Mouse (Mus musculus): ENCODE measurements around the gene Bud13. TPM values are rescaled to one million over a fixed set of nuclear protein-coding genes. Genes with fewer than 3 reads are reported as not detected.

Bud13 gene
- polyA plus RNA-seq, 2 experiments = 19.2 to 23.1 TPM

- Histone ChIP-seq H3K4me3 (replicated peaks; ENCODE audit: low read length) (no peak within 1 kb of the TSS), H3K36me3 (ENCODE audit: control insufficient read depth, insufficient read depth, low read length) (no peaks in the 10 kb centered on the region), H3K9me3 (ENCODE audit: control insufficient read depth, low read length) (no peaks in the 10 kb centered on the region), H3K4me2 (replicated peaks; ENCODE audit: low read depth, low read length, severe bottlenecking) (no peak within 1 kb of the TSS), H3K27ac (replicated peaks; ENCODE audit: low read depth, low read length) (no peak within 1 kb of the TSS), H3K4me1 (ENCODE audit: control insufficient read depth, insufficient read depth, low read length) (no peaks in the 10 kb centered on the region), H3K27me3 (ENCODE audit: control insufficient read depth, insufficient read depth, low read length) (no peaks in the 10 kb centered on the region), H3K9ac (ENCODE audit: low read depth, low read length, severe bottlenecking) (no peak within 1 kb of the TSS)
- 46% methylated on average over 7 of the region's 7 CpGs for WGBS
- DNase-seq (ENCODE audit: low spot score) (no peak), ATAC-seq (ENCODE audit: low FRiP score, low read depth) (no peak)
- TF ChIP-seq POLR2A (IDR thresholded peaks at IDR 0.05; ENCODE audit: borderline replicate concordance, extremely low read depth, insufficient read depth, insufficient read length) = no peak
Observed at GRCm38 (mm10) chr9:46268343-46268873, 14.4 kb upstream of the Bud13 start, which contains the start of gene Apoa5. Gene Apoa5 (plus strand): TSS chr9:46268633.

- ATAC-seq (ENCODE audit: low FRiP score, low read depth) = no peak
- 89% methylated on average over 5 of the region's 5 CpGs for WGBS
- Histone ChIP-seq H3K36me3 (ENCODE audit: control insufficient read depth, insufficient read depth, low read length) (no peaks in the 10 kb centered on the region), H3K4me1 (ENCODE audit: control insufficient read depth, insufficient read depth, low read length) (peaks cover 5% of the 10 kb centered on the region; the same call in 1 of the 2 replicates), H3K4me3 (replicated peaks; ENCODE audit: low read length) (no peak overlapping the region), H3K9ac (ENCODE audit: low read depth, low read length, severe bottlenecking) (no peak overlapping the region), H3K27me3 (ENCODE audit: control insufficient read depth, insufficient read depth, low read length) (no peaks in the 10 kb centered on the region), H3K9me3 (ENCODE audit: control insufficient read depth, low read length) (no peaks in the 10 kb centered on the region), H3K27ac (replicated peaks; ENCODE audit: low read depth, low read length) (no peak overlapping the region), H3K4me2 (replicated peaks; ENCODE audit: low read depth, low read length, severe bottlenecking) (no peak overlapping the region)
- TF ChIP-seq POLR2A (IDR thresholded peaks at IDR 0.05; ENCODE audit: borderline replicate concordance, extremely low read depth, insufficient read depth, insufficient read length) = no peak
- DNase-seq (ENCODE audit: low spot score) = no peak
Observed at GRCm38 (mm10) chr9:46269125-46269524, 13.7 kb upstream of the Bud13 start.

GRCm38 (mm10) chr9:46270782-46271181 lies 12.0 kb upstream of the Bud13 start:
- H3K27ac ChIP-seq (replicated peaks; ENCODE audit: low read depth, low read length) = no peak overlapping the region
- DNase-seq (ENCODE audit: low spot score) (no peak), ATAC-seq (ENCODE audit: low FRiP score, low read depth) (no peak)
- peaks cover 5% of the 10 kb centered on the region; the same call in 1 of the 2 replicates for H3K4me1 ChIP-seq (ENCODE audit: control insufficient read depth, insufficient read depth, low read length)
- H3K4me3 ChIP-seq (replicated peaks; ENCODE audit: low read length) = no peak overlapping the region
- H3K36me3 ChIP-seq (ENCODE audit: control insufficient read depth, insufficient read depth, low read length) = peaks cover 14% of the 10 kb centered on the region
- no peak overlapping the region for H3K9ac ChIP-seq (ENCODE audit: low read depth, low read length, severe bottlenecking)
- no peak for TF ChIP-seq POLR2A (IDR thresholded peaks at IDR 0.05; ENCODE audit: borderline replicate concordance, extremely low read depth, insufficient read depth, insufficient read length)
- WGBS = 93% methylated on average over 4 of the region's 4 CpGs
- H3K4me2 ChIP-seq (replicated peaks; ENCODE audit: low read depth, low read length, severe bottlenecking) = no peak overlapping the region
- no peaks in the 10 kb centered on the region for H3K27me3 ChIP-seq (ENCODE audit: control insufficient read depth, insufficient read depth, low read length)
- H3K9me3 ChIP-seq (ENCODE audit: control insufficient read depth, low read length) = no peaks in the 10 kb centered on the region

GRCm38 (mm10) chr9:46272070-46272469 lies 10.7 kb upstream of the Bud13 start:
- H3K4me1 ChIP-seq (ENCODE audit: control insufficient read depth, insufficient read depth, low read length) = peaks cover 5% of the 10 kb centered on the region; the same call in 1 of the 2 replicates
- no peaks in the 10 kb centered on the region for H3K9me3 ChIP-seq (ENCODE audit: control insufficient read depth, low read length)
- H3K36me3 ChIP-seq (ENCODE audit: control insufficient read depth, insufficient read depth, low read length) = peaks cover 26% of the 10 kb centered on the region
- no peak for DNase-seq (ENCODE audit: low spot score)
- no peak overlapping the region for H3K4me2 ChIP-seq (replicated peaks; ENCODE audit: low read depth, low read length, severe bottlenecking)
- H3K27ac ChIP-seq (replicated peaks; ENCODE audit: low read depth, low read length) = no peak overlapping the region
- H3K4me3 ChIP-seq (replicated peaks; ENCODE audit: low read length) = 0 out of 2 replicates have a peak overlapping the region, but pooled peaks have one; percentile 82
- H3K27me3 ChIP-seq (ENCODE audit: control insufficient read depth, insufficient read depth, low read length) = no peaks in the 10 kb centered on the region
- no peak overlapping the region for H3K9ac ChIP-seq (ENCODE audit: low read depth, low read length, severe bottlenecking)
- 88% methylated on average over 9 of the region's 9 CpGs for WGBS
- no peak for ATAC-seq (ENCODE audit: low FRiP score, low read depth)
- TF ChIP-seq POLR2A (IDR thresholded peaks at IDR 0.05; ENCODE audit: borderline replicate concordance, extremely low read depth, insufficient read depth, insufficient read length) = no peak

GRCm38 (mm10) chr9:46272677-46273454 lies 9.9 kb upstream of the Bud13 start, which contains the start of gene Zpr1:
Gene Zpr1 (plus strand): TSS chr9:46273064.
- Histone ChIP-seq H3K4me3 (replicated peaks; ENCODE audit: low read length) (peak within 1 kb of the TSS; percentile 82), H3K9me3 (ENCODE audit: control insufficient read depth, low read length) (no peaks in the 10 kb centered on the region), H3K27me3 (ENCODE audit: control insufficient read depth, insufficient read depth, low read length) (no peaks in the 10 kb centered on the region), H3K9ac (ENCODE audit: low read depth, low read length, severe bottlenecking) (peak within 1 kb of the TSS; percentile 73), H3K36me3 (ENCODE audit: control insufficient read depth, insufficient read depth, low read length) (peaks cover 34% of the 10 kb centered on the region), H3K4me2 (replicated peaks; ENCODE audit: low read depth, low read length, severe bottlenecking) (peak within 1 kb of the TSS; percentile 75), H3K27ac (replicated peaks; ENCODE audit: low read depth, low read length) (peak within 1 kb of the TSS; percentile 58; the same call in 1 of the 2 replicates), H3K4me1 (ENCODE audit: control insufficient read depth, insufficient read depth, low read length) (peaks cover 5% of the 10 kb centered on the region; the same call in 1 of the 2 replicates)
- peak; percentile 94 for ATAC-seq (ENCODE audit: low FRiP score, low read depth)
- DNase-seq (ENCODE audit: low spot score) = peak; percentile 90
- no peak for TF ChIP-seq POLR2A (IDR thresholded peaks at IDR 0.05; ENCODE audit: borderline replicate concordance, extremely low read depth, insufficient read depth, insufficient read length)
- 8% methylated on average over 40 of the region's 45 CpGs for WGBS

All from limb, embryonic 14.5 days (tissue).